Mouse (Mus musculus): Measurements from ENCODE around the gene Diras2. TPM values are rescaled to one million over a fixed set of nuclear protein-coding genes. Genes with fewer than 3 reads are reported as not detected.

Diras2 gene
- polyA plus RNA-seq, 1 experiment from 2014 or later, result 0.66 TPM

DNA sequence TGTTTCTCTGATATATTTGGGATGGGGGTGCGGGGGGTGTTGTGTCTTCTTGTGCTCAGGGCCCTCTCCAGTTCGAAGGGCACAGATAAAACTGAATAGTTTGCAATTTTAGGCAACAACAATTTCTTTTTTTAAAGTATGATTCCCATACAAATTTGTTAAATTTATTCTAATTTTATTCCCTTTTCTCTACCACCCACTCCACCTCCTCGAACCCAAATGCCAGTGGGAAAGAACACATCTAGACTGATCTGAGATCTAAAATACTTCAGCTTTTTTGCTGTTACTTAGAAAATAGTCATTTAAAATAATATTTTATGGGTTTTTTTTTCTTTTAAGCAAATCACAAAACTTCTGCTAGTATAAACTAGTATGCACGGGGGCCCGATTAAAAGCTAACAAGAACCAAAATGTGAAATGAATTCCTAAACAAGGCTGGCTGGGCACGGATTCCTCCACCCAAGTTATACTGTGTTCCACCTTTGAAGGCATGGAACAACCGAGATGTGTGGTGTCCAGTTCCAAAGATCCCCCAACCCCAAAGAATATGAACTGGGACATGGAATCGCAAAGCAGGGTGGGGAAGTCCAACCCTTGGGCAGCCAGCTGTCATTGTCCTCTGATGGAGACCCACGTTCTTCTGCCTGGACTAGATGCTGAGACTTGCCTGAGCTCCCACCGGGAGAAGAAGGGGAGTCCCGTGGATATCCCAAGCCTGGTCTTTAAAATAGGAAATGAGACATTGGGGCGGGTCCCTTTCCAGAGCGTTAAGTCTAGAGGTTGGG, 1.7 kb downstream of the Diras2 start:
- Histone ChIP-seq H3K4me2 (replicated peaks) (peak overlapping the region; percentile 94), H3K9me3 (no peaks in the 10 kb centered on the region), H3K9ac (replicated peaks) (peak overlapping the region; percentile 60; the same call in 1 of the 2 replicates), H3K27ac (replicated peaks) (no peak overlapping the region), H3K27me3 (peaks cover 38% of the 10 kb centered on the region), H3K36me3 (no peaks in the 10 kb centered on the region), H3K4me3 (peak overlapping the region; percentile 55), H3K4me1 (peaks cover 7% of the 10 kb centered on the region)
- 61% methylated on average over 13 of the region's 13 CpGs for WGBS
- no peak for ATAC-seq (ENCODE audit: low FRiP score, low read depth)

DNA sequence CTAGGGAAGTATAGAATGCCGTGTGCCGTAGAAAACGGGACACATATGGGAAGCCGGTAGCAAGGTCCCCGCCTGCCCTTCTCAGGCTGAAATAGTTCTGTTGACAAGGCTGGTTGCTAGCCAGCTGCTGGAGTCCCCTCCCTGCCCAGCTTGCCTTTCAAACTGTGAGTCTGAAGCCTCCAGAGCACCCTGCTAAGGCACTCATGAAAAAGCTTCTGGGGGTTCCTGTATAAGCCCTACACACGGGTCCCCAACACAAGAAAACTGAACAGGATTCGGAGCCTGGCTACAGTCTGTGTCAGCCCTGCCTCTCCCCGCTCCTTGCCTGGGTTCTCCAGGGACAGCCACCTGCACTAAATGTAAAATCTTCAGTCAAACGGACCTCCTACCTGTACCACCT, 2.3 kb downstream of the Diras2 start:
- no peaks in the 10 kb centered on the region for H3K36me3 ChIP-seq
- no peak for ATAC-seq (ENCODE audit: low FRiP score, low read depth)
- no peak overlapping the region for H3K9ac ChIP-seq (replicated peaks)
- WGBS, result 71% methylated on average over 9 of the region's 9 CpGs
- H3K4me1 ChIP-seq, result peaks cover 7% of the 10 kb centered on the region
- H3K27me3 ChIP-seq, result peaks cover 32% of the 10 kb centered on the region
- no peak overlapping the region for H3K4me3 ChIP-seq
- H3K27ac ChIP-seq (replicated peaks), result no peak overlapping the region
- H3K4me2 ChIP-seq (replicated peaks), result peak overlapping the region; percentile 94; the same call in 1 of the 2 replicates
- no peaks in the 10 kb centered on the region for H3K9me3 ChIP-seq

DNA sequence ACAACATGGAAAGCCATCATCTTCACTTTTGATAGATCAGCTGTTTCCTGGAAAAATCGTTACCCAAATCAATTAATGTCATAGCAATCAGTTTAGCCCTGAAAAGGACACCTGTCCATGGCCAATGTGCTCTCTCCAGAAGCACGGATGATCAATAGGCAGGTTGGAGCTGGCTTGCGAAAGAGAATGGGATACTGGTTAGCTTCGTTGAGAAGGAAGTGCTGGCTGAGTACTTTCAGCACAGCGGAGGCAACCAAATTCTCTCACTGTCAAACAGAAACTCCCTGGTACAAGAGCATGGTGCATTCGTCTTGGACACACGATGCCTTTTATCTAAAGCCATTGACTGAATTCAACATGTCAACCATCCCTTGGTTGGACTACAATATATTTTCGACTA, 2.8 kb downstream of the Diras2 start:
- no peak overlapping the region for H3K9ac ChIP-seq (replicated peaks)
- H3K9me3 ChIP-seq, result no peaks in the 10 kb centered on the region
- peaks cover 31% of the 10 kb centered on the region for H3K27me3 ChIP-seq
- H3K4me3 ChIP-seq, result no peak overlapping the region
- no peaks in the 10 kb centered on the region for H3K36me3 ChIP-seq
- H3K4me2 ChIP-seq (replicated peaks), result no peak overlapping the region
- peaks cover 7% of the 10 kb centered on the region for H3K4me1 ChIP-seq
- ATAC-seq (ENCODE audit: low FRiP score, low read depth), result no peak
- WGBS, result 85% methylated on average over 8 of the region's 8 CpGs
- H3K27ac ChIP-seq (replicated peaks), result no peak overlapping the region

DNA sequence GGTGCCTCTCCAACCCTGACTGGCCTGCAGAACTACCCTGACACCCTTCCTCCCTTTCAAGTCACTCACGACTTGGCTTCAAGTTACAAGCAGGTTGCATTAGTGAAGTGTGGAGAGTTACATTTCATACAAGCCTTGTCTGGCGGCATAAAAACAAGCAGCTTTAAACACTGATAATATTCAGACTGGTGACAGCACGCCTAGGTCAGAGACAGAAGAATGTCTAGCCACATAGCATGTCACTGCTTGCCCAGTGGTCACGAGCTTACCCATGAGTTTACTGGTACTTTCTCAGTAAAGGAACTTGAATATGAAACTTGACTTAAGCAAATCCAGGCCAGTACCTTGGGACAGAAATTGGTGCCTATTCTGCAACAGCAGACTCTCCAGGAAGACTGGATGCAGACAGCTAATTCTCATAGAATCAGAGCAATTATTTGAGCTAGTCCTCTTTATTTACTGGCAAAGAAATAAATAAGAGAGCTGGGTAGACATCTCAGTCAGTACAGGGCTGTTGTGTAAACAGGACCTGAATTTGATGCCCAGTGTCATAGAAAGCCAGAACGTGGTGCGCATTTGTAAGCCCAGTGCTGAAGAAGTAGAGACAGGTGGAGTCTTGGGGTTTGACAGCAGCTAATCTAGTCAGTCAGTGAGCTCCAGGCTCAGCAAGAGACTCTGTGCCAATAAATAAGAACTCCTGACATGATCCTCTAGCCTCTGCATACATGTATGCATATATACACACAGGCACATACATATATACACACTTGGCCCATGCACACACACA, 4.6 kb downstream of the Diras2 start:
- no peak for ATAC-seq (ENCODE audit: low FRiP score, low read depth)

DNA sequence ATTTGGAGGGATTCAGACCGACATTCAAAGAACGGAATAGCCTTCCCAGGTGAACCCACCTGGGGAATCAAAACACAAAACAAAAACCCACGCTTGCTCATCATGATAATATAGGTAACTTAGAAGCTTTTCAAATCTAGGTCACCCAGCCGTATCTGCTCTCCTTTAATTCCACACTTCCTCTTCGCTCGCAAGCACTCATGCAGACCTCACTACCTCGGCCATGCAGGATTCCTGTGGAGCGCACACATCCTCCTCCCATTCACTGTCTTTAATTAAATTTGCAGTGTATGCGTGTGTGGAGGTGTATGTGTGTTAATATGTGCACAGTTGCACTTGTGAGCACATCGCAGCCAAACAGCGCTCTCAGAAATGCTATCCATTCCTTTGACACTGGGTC, 6.8 kb downstream of the Diras2 start:
- 84% methylated on average over 11 of the region's 11 CpGs for WGBS
- Histone ChIP-seq H3K36me3 (no peaks in the 10 kb centered on the region), H3K9me3 (no peaks in the 10 kb centered on the region), H3K27ac (replicated peaks) (no peak overlapping the region), H3K4me3 (no peak overlapping the region), H3K4me1 (0 out of 2 replicates have a peak, but pooled peaks cover 7% of the 10 kb centered on the region), H3K4me2 (replicated peaks) (no peak overlapping the region), H3K27me3 (peaks cover 14% of the 10 kb centered on the region), H3K9ac (replicated peaks) (no peak overlapping the region)
- ATAC-seq (ENCODE audit: low FRiP score, low read depth), result no peak

More for the DNA sequence above, 4.6 kb downstream of the Diras2 start:
- Histone ChIP-seq H3K27me3 (peaks cover 31% of the 10 kb centered on the region), H3K4me3 (no peak overlapping the region), H3K27ac (replicated peaks) (no peak overlapping the region), H3K36me3 (no peaks in the 10 kb centered on the region), H3K9me3 (no peaks in the 10 kb centered on the region), H3K4me2 (replicated peaks) (no peak overlapping the region), H3K4me1 (peaks cover 7% of the 10 kb centered on the region), H3K9ac (replicated peaks) (no peak overlapping the region)
- WGBS, result 84% methylated on average over 6 of the region's 6 CpGs

DNA sequence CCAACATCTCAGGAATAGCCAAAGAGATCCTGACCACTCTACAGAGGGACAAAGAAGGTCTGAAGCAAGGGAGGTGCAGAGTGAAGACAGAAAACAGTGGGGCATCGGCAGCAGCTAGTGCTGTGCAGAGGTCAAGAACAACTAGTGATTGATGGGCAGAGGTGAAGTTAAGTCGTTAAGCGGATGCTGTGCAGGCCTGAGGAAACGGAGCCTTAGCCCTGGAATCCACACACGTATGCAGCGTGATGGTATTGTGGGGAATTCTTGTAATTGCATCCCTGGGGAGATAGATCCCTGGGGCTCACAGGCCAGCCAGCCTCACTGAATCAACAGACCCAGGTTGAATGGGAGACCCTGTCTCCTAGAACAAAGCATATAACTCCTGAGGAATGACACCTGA, 9.9 kb downstream of the Diras2 start:
- WGBS, result 67% methylated on average over 6 of the region's 6 CpGs
- Histone ChIP-seq H3K36me3 (no peaks in the 10 kb centered on the region), H3K4me2 (replicated peaks) (no peak overlapping the region), H3K9ac (replicated peaks) (no peak overlapping the region), H3K27ac (replicated peaks) (no peak overlapping the region), H3K4me3 (no peak overlapping the region), H3K4me1 (0 out of 2 replicates have a peak, but pooled peaks cover 7% of the 10 kb centered on the region), H3K9me3 (no peaks in the 10 kb centered on the region), H3K27me3 (no peaks in the 10 kb centered on the region)
- ATAC-seq (ENCODE audit: low FRiP score, low read depth), result no peak

DNA sequence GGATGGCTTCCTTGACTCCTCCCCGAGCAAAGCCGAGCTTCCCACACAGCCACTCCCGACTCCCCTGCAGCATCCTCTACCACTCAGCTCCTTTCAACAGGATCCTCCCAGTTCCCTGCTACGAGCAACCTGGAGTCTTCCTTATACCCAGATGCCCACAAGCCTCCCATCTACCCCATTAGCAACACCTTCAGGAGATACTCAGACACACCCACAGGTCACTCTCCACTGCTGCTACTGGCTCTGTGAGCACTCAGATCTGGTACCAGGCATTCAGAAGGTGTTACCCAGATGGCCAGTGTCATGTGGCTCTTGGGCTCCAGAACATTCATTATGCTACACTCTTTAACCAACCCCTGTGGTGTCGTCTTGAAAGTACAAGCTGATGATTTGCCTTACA, 11.7 kb downstream of the Diras2 start:
- Histone ChIP-seq H3K27me3 (no peaks in the 10 kb centered on the region), H3K9me3 (no peaks in the 10 kb centered on the region), H3K4me1 (0 out of 2 replicates have a peak, but pooled peaks cover 7% of the 10 kb centered on the region), H3K27ac (replicated peaks) (no peak overlapping the region), H3K4me3 (no peak overlapping the region), H3K4me2 (replicated peaks) (no peak overlapping the region), H3K36me3 (no peaks in the 10 kb centered on the region), H3K9ac (replicated peaks) (no peak overlapping the region)
- WGBS, result 88% methylated on average over 5 of the region's 5 CpGs
- ATAC-seq (ENCODE audit: low FRiP score, low read depth), result no peak

DNA sequence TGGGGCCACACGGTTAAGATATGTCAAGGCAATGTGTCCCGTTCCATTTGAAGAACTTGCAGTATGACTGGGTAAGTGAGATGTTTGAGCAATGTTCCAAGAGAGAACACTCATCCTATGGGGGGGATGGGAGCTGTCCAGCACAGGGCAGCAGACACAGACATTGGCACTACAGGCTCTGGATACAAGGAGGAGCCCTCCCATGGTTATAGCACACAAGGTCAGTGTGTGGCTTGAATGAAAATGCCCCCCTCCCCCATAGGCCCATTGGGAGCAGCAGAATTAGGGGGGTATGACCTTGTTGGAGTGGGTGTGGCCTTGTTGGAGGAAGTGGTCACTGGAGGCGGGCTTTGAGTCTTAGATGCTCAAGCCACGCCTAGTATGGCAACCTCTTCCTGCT, 12.7 kb downstream of the Diras2 start:
- Histone ChIP-seq H3K9me3 (no peaks in the 10 kb centered on the region), H3K9ac (replicated peaks) (no peak overlapping the region), H3K36me3 (no peaks in the 10 kb centered on the region), H3K4me3 (no peak overlapping the region), H3K4me2 (replicated peaks) (no peak overlapping the region), H3K4me1 (0 out of 2 replicates have a peak, but pooled peaks cover 7% of the 10 kb centered on the region), H3K27me3 (no peaks in the 10 kb centered on the region), H3K27ac (replicated peaks) (no peak overlapping the region)
- 93% methylated on average over 4 of the region's 4 CpGs for WGBS
- ATAC-seq (ENCODE audit: low FRiP score, low read depth), result no peak

DNA sequence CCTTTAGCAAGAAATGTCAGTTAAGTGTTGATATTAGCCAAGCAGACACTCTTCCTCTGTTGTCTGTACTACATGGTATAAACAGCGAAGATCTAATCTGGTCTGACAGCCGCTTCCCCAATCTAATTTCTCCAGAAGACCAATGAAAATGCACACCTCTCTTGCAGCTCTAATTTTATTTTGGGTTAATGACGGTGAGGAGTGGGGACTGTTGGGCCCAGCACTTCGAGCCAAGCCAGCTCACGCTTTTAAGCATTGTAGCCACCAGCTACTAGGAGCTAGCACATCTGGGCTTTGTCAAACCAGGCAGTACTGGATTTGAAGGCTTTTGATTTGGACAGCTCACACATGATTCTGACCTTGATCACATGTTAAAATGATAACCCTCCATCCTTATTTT, 14.1 kb downstream of the Diras2 start:
- no peaks in the 10 kb centered on the region for H3K9me3 ChIP-seq
- no peaks in the 10 kb centered on the region for H3K36me3 ChIP-seq
- H3K27me3 ChIP-seq, result no peaks in the 10 kb centered on the region
- peaks cover 9% of the 10 kb centered on the region; the same call in 1 of the 2 replicates for H3K4me1 ChIP-seq
- H3K4me3 ChIP-seq, result no peak overlapping the region
- H3K9ac ChIP-seq (replicated peaks), result no peak overlapping the region
- 89% methylated on average over 5 of the region's 5 CpGs for WGBS
- ATAC-seq (ENCODE audit: low FRiP score, low read depth), result no peak
- no peak overlapping the region for H3K4me2 ChIP-seq (replicated peaks)
- H3K27ac ChIP-seq (replicated peaks), result no peak overlapping the region

DNA sequence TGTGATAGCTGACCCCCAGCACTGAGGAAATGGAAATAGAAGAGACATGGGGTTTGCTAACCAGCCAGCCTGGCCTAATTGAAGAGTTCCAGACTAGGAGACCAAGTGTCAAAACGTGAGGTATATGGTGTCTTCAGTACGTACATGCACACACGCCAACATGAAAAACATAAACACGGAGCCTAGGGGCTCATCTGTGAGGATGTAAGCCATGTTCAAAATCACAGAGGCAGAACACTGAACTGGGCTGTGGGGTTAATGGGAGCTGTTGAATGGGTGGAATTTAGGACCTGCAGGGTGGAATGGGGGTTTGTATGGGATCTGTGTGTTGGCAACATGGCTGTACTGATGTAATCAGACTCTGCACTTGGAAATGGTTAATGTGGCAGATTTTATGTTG, 14.5 kb downstream of the Diras2 start:
- Histone ChIP-seq H3K9me3 (no peaks in the 10 kb centered on the region), H3K27ac (replicated peaks) (no peak overlapping the region), H3K4me3 (no peak overlapping the region), H3K36me3 (no peaks in the 10 kb centered on the region), H3K4me1 (peaks cover 9% of the 10 kb centered on the region; the same call in 1 of the 2 replicates), H3K9ac (replicated peaks) (no peak overlapping the region), H3K27me3 (no peaks in the 10 kb centered on the region), H3K4me2 (replicated peaks) (no peak overlapping the region)
- WGBS, result 92% methylated on average over 4 of the region's 4 CpGs
- ATAC-seq (ENCODE audit: low FRiP score, low read depth), result no peak

DNA sequence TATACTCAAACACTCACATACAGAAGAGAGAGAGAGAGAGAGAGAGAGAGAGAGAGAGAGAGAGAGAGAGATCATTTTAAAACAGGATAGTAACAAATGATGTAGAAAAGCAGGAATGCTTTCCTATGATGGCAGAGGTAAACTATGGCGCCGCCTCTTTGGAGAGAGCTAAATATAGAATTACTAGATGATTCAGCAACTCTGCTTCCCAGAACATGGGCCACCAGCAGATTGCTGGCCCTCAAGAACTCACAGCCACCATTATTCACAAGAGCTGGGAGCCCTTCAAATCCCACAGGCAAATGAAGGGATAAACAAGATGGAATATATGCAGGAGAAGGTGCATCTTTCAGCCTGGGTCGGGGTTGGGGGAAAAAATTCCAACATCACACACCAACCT, 15.0 kb downstream of the Diras2 start:
- 86% methylated on average over 3 of the region's 3 CpGs for WGBS

DNA sequence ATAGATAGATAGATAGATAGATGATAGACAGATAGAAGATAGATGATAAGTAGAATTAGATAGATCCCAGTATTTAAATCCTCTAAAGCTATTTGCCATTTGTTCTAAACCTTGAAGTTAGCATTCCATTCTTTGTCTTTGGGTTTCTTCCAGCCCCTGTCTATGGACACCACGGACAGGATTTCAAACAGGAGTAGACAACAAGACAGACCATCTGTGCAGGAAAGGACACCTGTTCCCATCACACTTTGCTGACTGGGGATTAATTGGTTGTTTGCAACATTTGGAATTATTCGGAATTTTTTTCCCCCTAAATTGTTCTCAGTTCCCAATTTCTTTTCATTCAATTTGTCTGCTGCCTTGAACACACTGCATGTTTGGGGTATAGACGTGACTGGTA, 17.5 kb downstream of the Diras2 start:
- no peaks in the 10 kb centered on the region for H3K9me3 ChIP-seq
- no peak overlapping the region for H3K9ac ChIP-seq (replicated peaks)
- H3K36me3 ChIP-seq, result no peaks in the 10 kb centered on the region
- no peak overlapping the region for H3K4me2 ChIP-seq (replicated peaks)
- no peaks in the 10 kb centered on the region for H3K27me3 ChIP-seq
- no peak for ATAC-seq (ENCODE audit: low FRiP score, low read depth)
- WGBS, result 86% methylated on average over 3 of the region's 3 CpGs
- H3K4me1 ChIP-seq, result peaks cover 3% of the 10 kb centered on the region; the same call in 1 of the 2 replicates
- H3K27ac ChIP-seq (replicated peaks), result no peak overlapping the region
- H3K4me3 ChIP-seq, result no peak overlapping the region

More for the DNA sequence above, 15.0 kb downstream of the Diras2 start:
- Histone ChIP-seq H3K4me3 (no peak overlapping the region), H3K4me1 (peaks cover 5% of the 10 kb centered on the region; the same call in 1 of the 2 replicates), H3K9me3 (no peaks in the 10 kb centered on the region), H3K9ac (replicated peaks) (no peak overlapping the region), H3K36me3 (no peaks in the 10 kb centered on the region), H3K27ac (replicated peaks) (no peak overlapping the region), H3K4me2 (replicated peaks) (no peak overlapping the region), H3K27me3 (no peaks in the 10 kb centered on the region)
- no peak for ATAC-seq (ENCODE audit: low FRiP score, low read depth)
